Mouse (Mus musculus) olfactory bulb, adult 2 months (tissue): ENCODE measurements around the gene Gas7. TPM values are rescaled to one million over a fixed set of nuclear protein-coding genes. Genes with fewer than 3 reads are reported as not detected.

ENCODE experiments used
- H3K27ac ChIP-seq: fragments of 200-500 bp; 2 replicates; pipeline ENCODE4 v1.5.1; 2012; ENCODE audit warnings: low read depth, low read length; ENCODE audit not compliant: insufficient read depth
- H3K4me1 ChIP-seq: fragments of 200-500 bp; 2 replicates; pipeline ENCODE4 v1.6.1; 2012; ENCODE audit warnings: low read length; ENCODE audit not compliant: control insufficient read depth, insufficient read depth
- H3K4me3 ChIP-seq: fragments of 200-500 bp; 2 replicates; pipeline ENCODE4 v1.5.1; 2012; ENCODE audit warnings: mild to moderate bottlenecking, low read depth, low read length, moderate library complexity; ENCODE audit not compliant: insufficient read depth
- CTCF ChIP-seq: fragments of 200-500 bp; IDR thresholded peaks from 2 replicates; pipeline ENCODE4 v1.5.1; 2012; ENCODE audit warnings: low read depth, mild to moderate bottlenecking, low read length, moderate library complexity; ENCODE audit not compliant: insufficient read depth
- POLR2A ChIP-seq: fragments of 200-500 bp; IDR thresholded peaks from 2 replicates; pipeline ENCODE4 v1.6.1; 2012; ENCODE audit warnings: mild to moderate bottlenecking, low read depth, low read length, moderate library complexity; ENCODE audit not compliant: insufficient read depth
- WGBS: fragments of 180-500 bp; shearing (Covaris S2); methylation state at CpG from one replicate; pipeline ENCODE4 v1.1.7; 2018; 5-methylcytosine and 5-hydroxymethylcytosine counted together
- polyA plus RNA-seq: library from polyadenylated mRNA; stranded (reverse); fragments of >200 nt; gene quantifications from 2 replicates; pipeline ENCODE4 v1.2.4, GENCODE M21; 2012; ENCODE audit warnings: low replicate concordance; ENCODE audit not compliant: missing spikeins, insufficient read depth, insufficient read length

Gas7 gene
- polyA plus RNA-seq, 1 experiment = not detected

- Histone ChIP-seq H3K27ac (no peak overlapping the region), H3K4me3 (no peak overlapping the region), H3K4me1 (peaks cover 8% of the 10 kb centered on the region)
- TF ChIP-seq POLR2A (no peak), CTCF (no peak)
- WGBS = 22% methylated on average over 8 of the region's 8 CpGs
Observed at GRCm38 (mm10) chr11:67570947-67571346, 115.7 kb downstream of the Gas7 start.

GRCm38 (mm10) chr11:67574344-67574743, 119.1 kb downstream of the Gas7 start:
- WGBS = 96% methylated on average over 5 of the region's 5 CpGs
- TF ChIP-seq CTCF (no peak), POLR2A (no peak)
- H3K4me3 ChIP-seq = no peak overlapping the region

GRCm38 (mm10) chr11:67577472-67577871, 122.2 kb downstream of the Gas7 start:
- Histone ChIP-seq H3K27ac (no peak overlapping the region), H3K4me3 (no peak overlapping the region), H3K4me1 (peaks cover 9% of the 10 kb centered on the region)
- TF ChIP-seq POLR2A (no peak), CTCF (no peak)
- WGBS = 90% methylated on average over 5 of the region's 5 CpGs

More at GRCm38 (mm10) chr11:67574344-67574743, 119.1 kb downstream of the Gas7 start:
- Histone ChIP-seq H3K27ac (no peak overlapping the region), H3K4me1 (peaks cover 7% of the 10 kb centered on the region)

- Histone ChIP-seq H3K27ac (no peak overlapping the region), H3K4me1 (peaks cover 9% of the 10 kb centered on the region), H3K4me3 (no peak overlapping the region)
- TF ChIP-seq POLR2A (no peak), CTCF (no peak)
- WGBS = 82% methylated on average over 4 of the region's 4 CpGs
Observed at GRCm38 (mm10) chr11:67577994-67578393, 122.8 kb downstream of the Gas7 start.

GRCm38 (mm10) chr11:67579136-67579535, 123.9 kb downstream of the Gas7 start:
- H3K4me3 ChIP-seq = no peak overlapping the region
- H3K4me1 ChIP-seq = peaks cover 9% of the 10 kb centered on the region
- TF ChIP-seq CTCF = no peak
- TF ChIP-seq POLR2A = no peak

GRCm38 (mm10) chr11:67581549-67581948, 126.3 kb downstream of the Gas7 start:
- WGBS = 34% methylated on average over 7 of the region's 7 CpGs
- TF ChIP-seq POLR2A (no peak), CTCF (no peak)
- peak overlapping the region; percentile 52; the same call in 1 of the 2 replicates for H3K27ac ChIP-seq
- no peak overlapping the region for H3K4me3 ChIP-seq
- peaks cover 14% of the 10 kb centered on the region for H3K4me1 ChIP-seq

More at GRCm38 (mm10) chr11:67579136-67579535, 123.9 kb downstream of the Gas7 start:
- whole genome bisulfite sequencing = 87% methylated on average over 9 of the region's 9 CpGs
- no peak overlapping the region for H3K27ac ChIP-seq

- Histone ChIP-seq H3K4me3 (no peak overlapping the region), H3K4me1 (peaks cover 14% of the 10 kb centered on the region), H3K27ac (0 out of 2 replicates have a peak overlapping the region, but pooled peaks have one; percentile 4)
- TF ChIP-seq POLR2A (no peak), CTCF (no peak)
- 92% methylated on average over 4 of the region's 4 CpGs for WGBS
Observed at GRCm38 (mm10) chr11:67582570-67582969, 127.3 kb downstream of the Gas7 start.

- TF ChIP-seq POLR2A (no peak), CTCF (no peak)
- Histone ChIP-seq H3K4me3 (no peak overlapping the region), H3K27ac (no peak overlapping the region), H3K4me1 (peaks cover 14% of the 10 kb centered on the region)
- WGBS = 80% methylated on average over 6 of the region's 6 CpGs
Observed at GRCm38 (mm10) chr11:67585016-67585415, 129.8 kb downstream of the Gas7 start.

- no peak overlapping the region for H3K27ac ChIP-seq
- 91% methylated on average over 2 of the region's 2 CpGs for WGBS
- H3K4me3 ChIP-seq = no peak overlapping the region
- TF ChIP-seq POLR2A (no peak), CTCF (no peak)
- peaks cover 12% of the 10 kb centered on the region for H3K4me1 ChIP-seq
Observed at GRCm38 (mm10) chr11:67585629-67586028, 130.4 kb downstream of the Gas7 start.
